Mouse (Mus musculus) T-helper 2 cell (primary cell): Measurements from ENCODE around the gene H60b.
"Not testable (repeated sequence)": the region's sequence is repeated elsewhere in the genome, so short reads cannot be mapped to it uniquely, and the experiment has no call there.

Source experiments
- in situ Hi-C: fragments of 300-600 bp; cut with MboI, MseI; formaldehyde crosslinking; loops from one replicate; pipeline ENCODE4 v1.15.1; 2025; ENCODE audit warnings: high pct_unique_total_duplicates

H60b gene

GRCm38 (mm10) chr10:22273684-22274305, 115.4 kb downstream of the H60b start:
- in situ Hi-C loops = no loop called here

DNA sequence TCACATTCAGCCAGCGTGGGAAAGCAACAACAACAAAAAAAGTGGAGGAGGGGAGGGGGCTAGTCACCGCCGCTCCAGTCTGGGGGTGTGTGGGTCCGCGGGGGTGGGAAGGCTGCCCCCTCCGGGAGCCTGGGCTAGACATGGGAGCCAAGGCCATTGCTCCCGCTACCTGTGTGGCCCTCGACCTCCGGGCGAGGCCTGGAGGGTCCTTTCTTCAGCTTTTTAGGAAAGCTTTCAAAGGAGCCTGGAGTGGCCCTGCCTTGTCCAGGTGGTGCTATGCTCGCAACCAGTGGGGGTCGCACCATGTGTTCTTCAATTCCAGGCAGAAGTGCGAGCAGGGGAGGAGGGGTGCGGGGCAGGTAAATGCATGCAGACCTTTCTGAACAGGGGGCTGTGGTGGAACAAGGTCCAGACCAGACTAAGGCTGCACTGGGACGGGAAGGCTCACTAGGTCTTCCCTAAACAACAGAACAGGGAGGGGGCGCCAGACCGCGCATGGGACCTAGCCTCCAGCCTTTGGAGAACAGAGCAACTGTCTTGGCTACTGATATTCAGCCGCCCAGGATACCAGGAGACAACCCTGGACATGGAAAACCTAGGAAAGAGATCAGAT, 116.2 kb downstream of the H60b start:
- in situ Hi-C loops = no loop called here

- in situ Hi-C loops = not testable (repeated sequence)
These were observed 120.1 kb downstream of the H60b start for GRCm38 (mm10) chr10:22278468-22278867.

- in situ Hi-C loops = no loop called here
These were observed 124.4 kb downstream of the H60b start for GRCm38 (mm10) chr10:22282816-22283215.

DNA sequence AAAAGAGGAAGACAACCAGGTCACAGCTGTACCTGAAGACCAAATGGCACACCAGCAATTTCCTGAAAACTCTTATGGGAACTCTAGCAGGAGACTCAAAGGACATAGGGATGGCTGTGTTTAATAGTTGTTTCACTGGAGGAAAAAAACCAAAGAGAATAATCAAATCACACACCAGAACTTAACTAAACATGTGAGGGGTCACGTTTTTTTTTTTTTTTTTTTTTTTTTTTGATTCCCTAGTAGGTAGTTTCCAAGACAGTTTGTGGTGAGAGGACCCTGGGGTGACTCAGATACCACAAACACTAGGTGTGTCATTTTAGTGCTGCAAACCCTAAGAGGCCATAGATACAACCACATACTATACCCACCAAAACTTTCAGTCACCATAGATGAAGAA, 137.3 kb downstream of the H60b start:
- in situ Hi-C loops = loop anchor here (10.0 kb wide), 2 partner anchors 81 to 109 kb away; no protein-coding TSS in a partner anchor

- in situ Hi-C loops = loop anchor here (10.0 kb wide), 2 partner anchors 82 to 108 kb away; no protein-coding TSS in a partner anchor
These were observed 138.8 kb downstream of the H60b start for GRCm38 (mm10) chr10:22297033-22297762.

- in situ Hi-C loops = loop anchor here (10.0 kb wide), 2 partner anchors 83 to 107 kb away; no protein-coding TSS in a partner anchor
These were observed 139.5 kb downstream of the H60b start for GRCm38 (mm10) chr10:22297766-22298461.

DNA sequence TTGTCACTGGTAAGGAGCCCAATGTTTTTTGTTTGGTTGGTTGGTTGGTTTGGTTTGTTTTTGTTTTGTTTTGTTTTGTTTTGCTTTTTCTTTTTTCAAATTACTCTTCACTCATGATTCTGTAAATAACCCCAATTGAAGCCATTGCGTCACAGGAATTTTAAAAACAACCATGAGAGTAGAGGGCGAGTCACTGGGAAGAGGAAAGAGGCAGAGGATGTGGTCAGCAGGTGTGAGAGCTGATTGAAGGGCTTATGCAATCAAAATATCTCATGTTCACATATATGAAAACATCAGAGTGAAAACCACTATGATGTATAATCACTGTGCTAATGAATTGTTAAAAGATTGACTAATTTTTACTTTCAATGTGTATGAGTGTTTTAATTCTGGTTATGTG, 140.9 kb downstream of the H60b start:
- in situ Hi-C loops = loop anchor here (10.0 kb wide), 2 partner anchors 85 to 105 kb away; no protein-coding TSS in a partner anchor

GRCm38 (mm10) chr10:22301641-22302040, 143.3 kb downstream of the H60b start:
- in situ Hi-C loops = no loop called here

DNA sequence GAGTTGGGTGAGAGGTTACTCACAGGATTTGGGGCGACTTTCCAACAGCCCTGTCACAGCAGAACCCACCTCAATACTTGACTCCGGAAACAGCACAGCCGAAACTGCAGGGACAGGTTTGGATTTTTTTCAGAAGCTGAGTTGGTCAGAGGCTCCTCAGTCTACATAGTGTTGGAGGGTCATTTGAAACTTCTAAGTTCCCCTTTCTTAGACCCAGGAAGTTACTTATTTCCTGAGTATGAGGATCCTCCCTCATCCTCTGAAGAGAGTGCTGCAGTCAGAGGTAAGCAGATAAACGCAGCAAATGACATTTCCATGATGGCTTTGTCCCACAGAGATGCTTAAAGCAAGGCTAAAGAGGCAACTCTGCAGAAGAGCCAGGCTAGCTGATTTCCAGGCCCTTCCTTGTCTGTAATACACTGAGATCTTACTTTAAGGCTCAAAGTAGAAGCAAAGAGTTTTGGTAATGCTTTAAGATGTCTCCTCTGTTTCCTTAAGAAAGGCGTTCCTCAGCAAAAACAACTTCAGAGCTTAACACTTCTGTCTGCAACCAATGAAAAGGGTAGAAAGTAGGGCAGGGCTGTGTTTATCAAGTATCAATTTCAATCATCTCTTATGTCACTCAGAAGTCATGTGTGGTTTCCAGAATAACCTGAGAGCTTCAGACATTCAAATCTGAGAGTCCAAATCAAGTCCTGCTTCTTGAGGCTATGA, 144.1 kb downstream of the H60b start:
- in situ Hi-C loops = no loop called here

DNA sequence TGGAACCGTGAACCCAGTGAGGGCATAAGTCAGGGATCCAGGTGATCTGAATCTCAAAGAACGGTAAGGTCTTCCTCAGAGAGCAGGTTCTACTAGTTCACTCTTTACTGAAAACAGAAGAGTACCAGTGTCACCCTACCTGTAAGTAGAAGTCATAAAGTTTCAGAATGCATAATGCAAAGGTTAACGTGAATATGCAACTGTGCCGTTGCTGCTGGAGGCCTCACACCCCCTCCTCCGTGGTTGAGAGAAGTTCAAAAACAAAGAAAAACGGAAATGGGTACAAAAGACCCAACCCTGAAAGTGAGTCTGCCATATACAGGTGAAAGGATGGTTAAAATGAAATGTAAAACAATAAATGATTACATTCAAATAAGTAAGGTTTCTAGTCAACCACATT, 145.3 kb downstream of the H60b start:
- in situ Hi-C loops = no loop called here

- in situ Hi-C loops = no loop called here
These were observed 147.4 kb downstream of the H60b start for GRCm38 (mm10) chr10:22305801-22306200.

- in situ Hi-C loops = no loop called here
These were observed 148.1 kb downstream of the H60b start for GRCm38 (mm10) chr10:22306452-22306851.

DNA sequence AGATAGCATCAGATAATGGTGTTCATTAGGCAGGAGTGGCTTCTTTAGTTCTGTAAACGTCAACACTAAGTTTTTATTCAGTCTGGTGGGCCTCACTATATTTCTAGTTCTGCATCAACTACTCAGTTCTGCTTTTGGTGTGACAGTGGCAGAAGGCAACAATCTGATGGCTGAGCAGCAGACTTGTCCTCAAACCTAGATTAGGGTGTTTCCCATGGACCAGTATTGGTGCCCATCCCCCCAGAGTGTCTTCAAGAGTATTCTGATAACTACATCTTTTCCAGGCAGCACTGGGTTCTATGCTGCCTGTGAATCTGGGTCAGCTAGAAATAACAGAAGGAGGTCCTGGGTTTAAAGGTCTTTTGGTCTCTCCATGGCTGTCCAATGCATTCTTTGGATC, 149.8 kb downstream of the H60b start:
- in situ Hi-C loops = no loop called here

GRCm38 (mm10) chr10:22322858-22323257, 164.5 kb downstream of the H60b start:
- in situ Hi-C loops = no loop called here
